In the genomic region with DNA sequence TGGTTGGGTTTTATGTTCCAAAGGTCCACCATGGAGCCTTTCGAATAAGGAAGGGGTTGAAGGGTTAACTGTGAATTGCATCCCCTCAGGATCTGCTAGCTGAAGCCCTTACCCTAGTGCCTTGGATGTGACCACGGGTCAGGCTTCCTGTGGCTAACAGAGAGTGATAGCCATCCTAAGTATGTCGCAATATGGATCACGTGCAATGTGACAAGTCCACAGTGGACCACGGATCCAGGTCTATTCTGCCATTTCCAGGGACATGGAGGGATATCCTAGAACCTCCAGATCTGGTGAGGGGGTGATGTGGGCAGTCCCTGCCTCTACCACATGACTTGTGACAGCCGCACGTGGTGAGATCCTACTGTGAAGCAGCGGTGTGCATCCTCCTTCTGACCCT, we compare ENCODE assay signal across 25 mouse cellular contexts.
DNase-seq lines count a peak whose midpoint lies in the region; ATAC-seq lines count a peak whose summit lies in the region.
"Had no signal": no experiment of that assay in that cellular context is flagged by ENCODE, and none has a peak within 500 bp of the region (broad histone marks: within the 10 kb centered on the region; RNA-seq: fewer than 3 reads in every experiment).

No protein-coding gene starts in this region.

- no peak overlapping the region for H3K4me3 ChIP-seq in forebrain, embryonic 11.5 days (ENCODE audit: low read depth, low read length)
- no peak overlapping the region for H3K4me3 ChIP-seq in forebrain, embryonic 13.5 days
- H3K4me3 ChIP-seq in liver, embryonic 12.5 days: no peak overlapping the region
- no peak overlapping the region for H3K4me3 ChIP-seq in neural tube, embryonic 15.5 days (replicated peaks)
- H3K4me3 ChIP-seq: embryonic facial prominence, embryonic 13.5 days; layer of hippocampus, adult 2 months had no signal

- no peak for ATAC-seq in forebrain, embryonic 11.5 days (replicated peaks; ENCODE audit: low FRiP score)
- no peak for ATAC-seq in forebrain, embryonic 13.5 days
- ATAC-seq in liver, embryonic 12.5 days: no peak
- no peak for ATAC-seq in neural tube, embryonic 15.5 days (ENCODE audit: low FRiP score)
- ATAC-seq: forebrain, postnatal 0 days had no signal

- no peak overlapping the region for H3K27ac ChIP-seq in forebrain, embryonic 11.5 days (ENCODE audit: low read depth, low read length)
- no peak overlapping the region for H3K27ac ChIP-seq in forebrain, embryonic 13.5 days
- no peak overlapping the region for H3K27ac ChIP-seq in liver, embryonic 12.5 days
- no peak overlapping the region for H3K27ac ChIP-seq in neural tube, embryonic 15.5 days (replicated peaks)
- H3K27ac ChIP-seq: embryonic facial prominence, embryonic 13.5 days; hindbrain, embryonic 14.5 days; layer of hippocampus, adult 2 months; liver, embryonic 14.5 days; macrophage; stomach, postnatal 0 days had no signal

- H3K4me1 ChIP-seq in forebrain, embryonic 11.5 days (replicated peaks; ENCODE audit: control insufficient read depth, insufficient read depth, low read length): no peaks in the 10 kb centered on the region
- no peaks in the 10 kb centered on the region for H3K4me1 ChIP-seq in forebrain, embryonic 13.5 days
- peaks cover 46% of the 10 kb centered on the region for H3K4me1 ChIP-seq in liver, embryonic 12.5 days
- no peaks in the 10 kb centered on the region for H3K4me1 ChIP-seq in neural tube, embryonic 15.5 days

- no peaks in the 10 kb centered on the region for H3K9me3 ChIP-seq in forebrain, embryonic 11.5 days (ENCODE audit: control insufficient read depth, low read length)
- H3K9me3 ChIP-seq in forebrain, embryonic 13.5 days (replicated peaks): no peaks in the 10 kb centered on the region
- H3K9me3 ChIP-seq in liver, embryonic 12.5 days (replicated peaks): no peaks in the 10 kb centered on the region
- H3K9me3 ChIP-seq in neural tube, embryonic 15.5 days (replicated peaks): no peaks in the 10 kb centered on the region
- H3K9me3 ChIP-seq: embryonic facial prominence, embryonic 13.5 days had no signal

- H3K27me3 ChIP-seq in forebrain, embryonic 11.5 days (ENCODE audit: control insufficient read depth, insufficient read depth, low read length): no peaks in the 10 kb centered on the region
- no peaks in the 10 kb centered on the region for H3K27me3 ChIP-seq in forebrain, embryonic 13.5 days
- H3K27me3 ChIP-seq in liver, embryonic 12.5 days (replicated peaks): no peaks in the 10 kb centered on the region
- H3K27me3 ChIP-seq in neural tube, embryonic 15.5 days (replicated peaks): no peaks in the 10 kb centered on the region
- H3K27me3 ChIP-seq: CH12.LX; embryonic facial prominence, embryonic 13.5 days had no signal

- no peak overlapping the region for H3K4me2 ChIP-seq in forebrain, embryonic 11.5 days (ENCODE audit: low read depth, low read length, severe bottlenecking)
- H3K4me2 ChIP-seq in forebrain, embryonic 13.5 days: no peak overlapping the region
- no peak overlapping the region for H3K4me2 ChIP-seq in liver, embryonic 12.5 days
- no peak overlapping the region for H3K4me2 ChIP-seq in neural tube, embryonic 15.5 days
- H3K4me2 ChIP-seq: embryonic facial prominence, embryonic 13.5 days; hindbrain, embryonic 14.5 days had no signal

- WGBS in forebrain, embryonic 11.5 days: 90% methylated on average over 8 of the region's 8 CpGs
- 87% methylated on average over 8 of the region's 8 CpGs for WGBS in forebrain, embryonic 13.5 days
- 54% methylated on average over 8 of the region's 8 CpGs for WGBS in liver, embryonic 12.5 days (ENCODE audit: insufficient replicate concordance)
- 92% methylated on average over 8 of the region's 8 CpGs for WGBS in neural tube, embryonic 15.5 days

- no peak overlapping the region for H3K9ac ChIP-seq in forebrain, embryonic 11.5 days (ENCODE audit: low read length)
- H3K9ac ChIP-seq in forebrain, embryonic 13.5 days: no peak overlapping the region
- no peak overlapping the region for H3K9ac ChIP-seq in liver, embryonic 12.5 days
- H3K9ac ChIP-seq in neural tube, embryonic 15.5 days (replicated peaks): no peak overlapping the region
- H3K9ac ChIP-seq: embryonic facial prominence, embryonic 13.5 days; forebrain, postnatal 0 days; hindbrain, embryonic 14.5 days; liver, embryonic 14.5 days had no signal

- no peaks in the 10 kb centered on the region for H3K36me3 ChIP-seq in forebrain, embryonic 11.5 days (ENCODE audit: control insufficient read depth, insufficient read depth, low read length)
- no peaks in the 10 kb centered on the region for H3K36me3 ChIP-seq in forebrain, embryonic 13.5 days (ENCODE audit: poor library complexity, severe bottlenecking)
- no peaks in the 10 kb centered on the region for H3K36me3 ChIP-seq in liver, embryonic 12.5 days
- H3K36me3 ChIP-seq in neural tube, embryonic 15.5 days: no peaks in the 10 kb centered on the region

- peak; percentile 36 for DNase-seq in forebrain, embryonic 11.5 days (ENCODE audit: low spot score)
- DNase-seq in liver: peak; percentile 3
- DNase-seq in testis, postnatal 10 days (ENCODE audit: low spot score): peak; percentile 35
- DNase-seq in testis, postnatal 14 days (ENCODE audit: low spot score): no peak
- no peak for DNase-seq in spleen, postnatal 14 days (ENCODE audit: low spot score in 2 of 2)
- DNase-seq: adrenal gland, postnatal 14 days; cerebellum, adult 9-11 months; forebrain, postnatal 0 days; heart, postnatal 36 days; kidney, adult 8-10 months; kidney, postnatal 14 days; left cerebral cortex, postnatal 4 days; midbrain, embryonic 14.5 days; right cerebral cortex, postnatal 25 days; thymus, postnatal 14 days had no signal

Comparison
In these comparisons a context has a peak if more than half of its experiments do, and no peak if none do; other contexts are left out.
1. DNase-seq: peak in forebrain, embryonic 11.5 days (single experiment), liver (single experiment) and testis, postnatal 10 days (single experiment); none in testis, postnatal 14 days (single experiment) and spleen, postnatal 14 days (0 of 2).